Mouse (Mus musculus): ENCODE measurements around the gene Armc10.

DNA sequence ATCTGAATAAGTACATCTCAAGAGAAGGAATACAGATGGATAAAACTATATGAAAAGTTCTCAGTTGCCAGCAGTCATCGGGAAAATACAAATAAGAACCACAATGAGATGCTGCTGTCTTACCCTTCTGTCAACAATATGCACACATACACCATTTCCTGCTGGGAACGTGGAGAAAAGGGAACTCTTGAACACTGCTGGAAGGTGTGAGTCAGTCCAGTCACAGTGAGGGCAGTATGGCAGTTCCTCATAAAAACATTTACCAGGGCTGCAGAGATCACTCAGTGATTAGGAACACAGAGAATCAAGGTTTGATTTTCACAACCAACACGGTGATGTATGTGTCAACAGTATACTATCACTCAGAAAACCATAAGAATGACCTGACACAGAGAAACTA is 34.6 kb upstream of the Armc10 start:
- TF ChIP-seq CTCF (IDR thresholded peaks at IDR 0.05; ENCODE audit: borderline replicate concordance, extremely low read depth, insufficient read depth, insufficient read length) (no peak), POLR2A (IDR thresholded peaks at IDR 0.05; ENCODE audit: borderline replicate concordance, extremely low read depth, insufficient read depth, insufficient read length, poor library complexity, severe bottlenecking) (no peak)
